Comparison of ENCODE assay signal across 14 mouse cellular contexts in genomic region chr12:36028968-36029645, GRCm38 (mm10). TPM values are rescaled to one million over a fixed set of nuclear protein-coding genes. Genes with fewer than 3 reads are reported as not detected.
DNase-seq lines count a peak whose midpoint lies in the region; ATAC-seq lines count a peak whose summit lies in the region.
"Had no signal": no experiment of that assay in that cellular context is flagged by ENCODE, and none has a peak within 500 bp of the region (broad histone marks: within the 10 kb centered on the region; RNA-seq: fewer than 3 reads in every experiment).

No protein-coding gene starts in this region.

- 0 out of 2 replicates have a peak, but pooled peaks cover 2% of the 10 kb centered on the region for H3K9me3 ChIP-seq in heart, embryonic 16.5 days (replicated peaks; ENCODE audit: control insufficient read depth, low read length)
- no peaks in the 10 kb centered on the region for H3K9me3 ChIP-seq in midbrain, embryonic 11.5 days (ENCODE audit: control insufficient read depth, low read length)
- H3K9me3 ChIP-seq in midbrain, embryonic 15.5 days: no peaks in the 10 kb centered on the region
- H3K9me3 ChIP-seq: heart, embryonic 13.5 days had no signal

- H3K4me3 ChIP-seq in heart, embryonic 16.5 days (ENCODE audit: low read length): no peak overlapping the region
- no peak overlapping the region for H3K4me3 ChIP-seq in midbrain, embryonic 11.5 days (ENCODE audit: low read depth, low read length)
- H3K4me3 ChIP-seq in midbrain, embryonic 15.5 days: no peak overlapping the region
- H3K4me3 ChIP-seq: heart, embryonic 13.5 days; midbrain, embryonic 12.5 days had no signal

- H3K27me3 ChIP-seq in heart, embryonic 16.5 days (ENCODE audit: control insufficient read depth, insufficient read depth, low read length): no peaks in the 10 kb centered on the region
- H3K27me3 ChIP-seq in midbrain, embryonic 11.5 days (ENCODE audit: control insufficient read depth, insufficient read depth, low read length): no peaks in the 10 kb centered on the region
- H3K27me3 ChIP-seq in midbrain, embryonic 15.5 days (replicated peaks): no peaks in the 10 kb centered on the region
- H3K27me3 ChIP-seq: heart, embryonic 13.5 days; midbrain, embryonic 12.5 days had no signal

- H3K4me1 ChIP-seq in heart, embryonic 16.5 days (ENCODE audit: control insufficient read depth, insufficient read depth, low read length): peaks cover 7% of the 10 kb centered on the region; the same call in 1 of the 2 replicates
- H3K4me1 ChIP-seq in midbrain, embryonic 11.5 days (ENCODE audit: control insufficient read depth, insufficient read depth, low read length): no peaks in the 10 kb centered on the region
- H3K4me1 ChIP-seq in midbrain, embryonic 15.5 days: peaks cover 3% of the 10 kb centered on the region
- H3K4me1 ChIP-seq: midbrain, embryonic 12.5 days had no signal

- intact Hi-C loops in heart, postnatal 14 days (cut with DNase I): no loop called here

- H3K9ac ChIP-seq in heart, embryonic 16.5 days (ENCODE audit: low read length): no peak overlapping the region
- no peak overlapping the region for H3K9ac ChIP-seq in midbrain, embryonic 11.5 days (ENCODE audit: low read length)
- no peak overlapping the region for H3K9ac ChIP-seq in midbrain, embryonic 15.5 days
- H3K9ac ChIP-seq: heart, embryonic 13.5 days; midbrain, embryonic 12.5 days had no signal

- 53% methylated on average over 5 of the region's 5 CpGs for WGBS in heart, embryonic 16.5 days
- WGBS in midbrain, embryonic 11.5 days: 69% methylated on average over 5 of the region's 5 CpGs
- 70% methylated on average over 5 of the region's 5 CpGs for WGBS in midbrain, embryonic 15.5 days

- H3K36me3 ChIP-seq in heart, embryonic 16.5 days (ENCODE audit: control insufficient read depth, insufficient read depth): peaks cover 2% of the 10 kb centered on the region; the same call in 1 of the 2 replicates
- no peaks in the 10 kb centered on the region for H3K36me3 ChIP-seq in midbrain, embryonic 11.5 days (ENCODE audit: control insufficient read depth, insufficient read depth, low read length)
- H3K36me3 ChIP-seq in midbrain, embryonic 15.5 days (replicated peaks): no peaks in the 10 kb centered on the region
- H3K36me3 ChIP-seq: heart, embryonic 13.5 days; midbrain, embryonic 12.5 days had no signal

- ATAC-seq in heart, embryonic 16.5 days (replicated peaks; ENCODE audit: extremely low read depth, insufficient read depth, low FRiP score): no peak
- ATAC-seq in midbrain, embryonic 11.5 days (ENCODE audit: low FRiP score): no peak
- no peak for ATAC-seq in midbrain, embryonic 15.5 days (replicated peaks)
- ATAC-seq in activated CD4-positive, CD25-positive, alpha-beta regulatory T cell, adult 4 months: peak; percentile 5
- ATAC-seq in megakaryocyte progenitor cell, adult 5-6 weeks (replicated peaks; ENCODE audit: poor library complexity): peak; percentile 58

- no peak for DNase-seq in heart, postnatal 14 days
- peak; percentile 33 for DNase-seq in midbrain, embryonic 11.5 days (ENCODE audit: low spot score, missing footprints)
- no peak for DNase-seq in adrenal gland, postnatal 4 days (ENCODE audit: low spot score in 2 of 2)
- DNase-seq in kidney, adult 18-20 months: no peak
- DNase-seq: cerebellum, adult 9-10 months; kidney, adult 11 months had no signal

- H3K27ac ChIP-seq in heart, embryonic 16.5 days (ENCODE audit: low read length): peak overlapping the region; percentile 48
- no peak overlapping the region for H3K27ac ChIP-seq in midbrain, embryonic 11.5 days (ENCODE audit: low read depth, low read length)
- no peak overlapping the region for H3K27ac ChIP-seq in midbrain, embryonic 15.5 days
- H3K27ac ChIP-seq: heart, embryonic 13.5 days; midbrain, embryonic 12.5 days had no signal

- no peak overlapping the region for H3K4me2 ChIP-seq in heart, embryonic 16.5 days (ENCODE audit: low read depth, low read length)
- no peak overlapping the region for H3K4me2 ChIP-seq in midbrain, embryonic 11.5 days
- no peak overlapping the region for H3K4me2 ChIP-seq in midbrain, embryonic 15.5 days
- H3K4me2 ChIP-seq: heart, embryonic 13.5 days; midbrain, embryonic 12.5 days had no signal

RNA-seq across cellular contexts. Expression of gene Tspan13, which starts 13.2 kb away (rescaled TPM):
- polyA plus RNA-seq in heart, embryonic 16.5 days (2015; fragmentation: Nextera tagmentation; extraction: Ambion mirVana): 65.3 and 72.3 TPM in 2 replicates
- 10 to 100 TPM; 73.1 TPM for total RNA-seq in heart, postnatal 14 days (2021)
- polyA plus RNA-seq in midbrain, embryonic 11.5 days (2014; fragmentation: Nextera tagmentation; extraction: Ambion mirVana): 182 and 213 TPM in 2 replicates
- polyA plus RNA-seq in midbrain, embryonic 15.5 days (2015; fragmentation: Nextera tagmentation; extraction: Ambion mirVana): 391 and 416 TPM in 2 replicates
- 100 to 1,000 TPM; 175 to 254 TPM for polyA plus RNA-seq in activated CD4-positive, CD25-positive, alpha-beta regulatory T cell, adult 4 months (2017; shearing (Covaris generic))
- 32.4 and 48.3 TPM in 2 replicates for total RNA-seq in megakaryocyte progenitor cell, adult 5-6 weeks (2015)
- 17.9 and 23.7 TPM in 2 replicates for total RNA-seq in megakaryocyte progenitor cell, adult 5-6 weeks (2017)
- 10 to 100 TPM; 25.0 to 28.6 TPM for total RNA-seq in adrenal gland, postnatal 4 days (2021)

RNA-seq across cellular contexts. Expression of gene Agr2, which starts 36.4 kb away (rescaled TPM):
- polyA plus RNA-seq in heart, embryonic 16.5 days (2015; fragmentation: Nextera tagmentation; extraction: Ambion mirVana): 1.7 and 3.3 TPM in 2 replicates
- total RNA-seq in heart, postnatal 14 days (2021): not detected
- polyA plus RNA-seq in midbrain, embryonic 11.5 days (2014; fragmentation: Nextera tagmentation; extraction: Ambion mirVana): not detected in 2 replicates
- polyA plus RNA-seq in midbrain, embryonic 15.5 days (2015; fragmentation: Nextera tagmentation; extraction: Ambion mirVana): 2.0 TPM in 1 of 2 replicates, not detected in the other
- polyA plus RNA-seq in activated CD4-positive, CD25-positive, alpha-beta regulatory T cell, adult 4 months (2017; shearing (Covaris generic)): not detected
- not detected in 2 replicates for total RNA-seq in megakaryocyte progenitor cell, adult 5-6 weeks (2015)
- total RNA-seq in megakaryocyte progenitor cell, adult 5-6 weeks (2017): not detected in 2 replicates
- total RNA-seq in adrenal gland, postnatal 4 days (2021): not detected
- polyA plus RNA-seq: limb, embryonic 11.5 days; midbrain, embryonic 12.5 days; testis, adult 2 months had no signal

Comparison
In these comparisons a context has a peak if more than half of its experiments do, and no peak if none do; other contexts are left out.
1. ATAC-seq: peak in activated CD4-positive, CD25-positive, alpha-beta regulatory T cell, adult 4 months (single experiment) and megakaryocyte progenitor cell, adult 5-6 weeks (single experiment); none in heart, embryonic 16.5 days (single experiment), midbrain, embryonic 11.5 days (single experiment) and midbrain, embryonic 15.5 days (single experiment).